Mouse (Mus musculus) brain, embryonic 14.5 days (tissue): ENCODE measurements at regions not wholly inside any gene's neighbourhood (a gene's known extent, or its start where the extent isn't known, plus 50 kb on each side); places are given as distances from the start of the nearest gene placed in this dataset.

Source experiments
- CTCF ChIP-seq: fragments of 200-500 bp; IDR thresholded peaks from 2 replicates; pipeline ENCODE4 v1.5.1; 2012; ENCODE audit warnings: inconsistent platforms, mild to moderate bottlenecking, moderate library complexity, borderline replicate concordance; ENCODE audit not compliant: insufficient read depth, insufficient read length; ENCODE audit errors: extremely low read depth
- POLR2A ChIP-seq: fragments of 200-500 bp; IDR thresholded peaks from 2 replicates; pipeline ENCODE4 v1.6.1; 2012; ENCODE audit warnings: mild to moderate bottlenecking, inconsistent platforms, borderline replicate concordance; ENCODE audit not compliant: poor library complexity, insufficient read depth, insufficient read length, severe bottlenecking; ENCODE audit errors: extremely low read depth

DNA sequence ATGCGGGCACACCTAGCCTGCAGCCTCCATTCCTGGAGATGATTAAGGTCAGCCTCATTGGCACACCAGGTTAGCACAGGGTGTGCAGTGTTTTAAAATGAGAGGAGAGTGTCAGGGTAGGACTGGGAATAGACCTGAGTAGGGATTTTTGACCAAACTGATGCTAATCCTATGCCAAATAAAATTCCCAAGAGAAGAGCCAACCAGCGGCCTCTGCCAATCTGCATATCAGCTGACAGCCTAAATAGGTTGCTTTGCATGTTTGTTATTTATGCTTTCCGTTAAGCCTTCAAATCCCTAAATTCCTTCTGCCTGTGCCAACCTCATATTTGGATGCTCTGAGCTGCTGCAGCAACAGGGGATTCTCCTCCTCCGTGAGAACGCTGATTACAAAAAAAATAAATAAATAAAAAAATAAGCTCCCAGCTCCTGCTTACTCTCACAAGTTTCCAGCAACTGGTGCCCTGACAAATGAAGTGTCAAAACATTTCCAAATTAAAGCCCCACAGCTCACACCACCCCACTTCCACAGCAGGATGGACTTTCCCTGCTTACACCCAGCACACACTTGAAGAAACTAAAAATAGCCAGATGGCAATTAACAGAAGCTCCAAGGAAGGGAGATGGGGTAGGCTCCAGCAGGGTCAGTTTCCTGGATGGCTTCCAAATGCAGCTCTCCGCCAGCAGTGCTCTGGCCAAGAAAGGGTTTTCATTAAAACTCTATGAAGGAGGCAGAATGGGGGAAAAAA lies 151.9 kb upstream of the Pum3 start:
- TF ChIP-seq POLR2A (no peak), CTCF (no peak)
